Mouse (Mus musculus): Measurements from ENCODE around the gene Nptx1. TPM values are rescaled to one million over a fixed set of nuclear protein-coding genes. Genes with fewer than 3 reads are reported as not detected.

The Nptx1 gene
- total RNA-seq, 2 experiments from 2014 or later: not detected

GRCm38 (mm10) chr11:119499297-119499696 lies 48.3 kb downstream of the Nptx1 start:
- no peak for ATAC-seq (ENCODE audit: poor library complexity, severe bottlenecking)

GRCm38 (mm10) chr11:119497451-119497850 lies 50.1 kb downstream of the Nptx1 start:
- no peak for ATAC-seq (ENCODE audit: poor library complexity, severe bottlenecking)

- no peak for ATAC-seq (ENCODE audit: poor library complexity, severe bottlenecking)
Observed at GRCm38 (mm10) chr11:119496147-119496546, 51.4 kb downstream of the Nptx1 start.

GRCm38 (mm10) chr11:119493516-119493915 lies 54.0 kb downstream of the Nptx1 start:
- ATAC-seq (ENCODE audit: poor library complexity, severe bottlenecking): no peak

GRCm38 (mm10) chr11:119492830-119493229 lies 54.7 kb downstream of the Nptx1 start:
- no peak for ATAC-seq (ENCODE audit: poor library complexity, severe bottlenecking)

- ATAC-seq (ENCODE audit: poor library complexity, severe bottlenecking): no peak
Observed at GRCm38 (mm10) chr11:119491690-119492087, 55.9 kb downstream of the Nptx1 start.

- peak; percentile 98 for ATAC-seq (ENCODE audit: poor library complexity, severe bottlenecking)
Observed at GRCm38 (mm10) chr11:119490861-119491689, 56.5 kb downstream of the Nptx1 start, which contains the start of gene Endov. Endov (plus strand) TSS chr11:119491347.

Other genes starting within 250 kb of the Nptx1 start
- gene Eif4a3, start 247.7 kb downstream of the Nptx1 start, total RNA-seq (2015): 181 and 188 TPM in 2 replicates
- gene Eif4a3, start 247.7 kb downstream of the Nptx1 start, total RNA-seq (2017): 147 TPM in 2 replicates
- not detected in 2 replicates for gene Card14, start 240.0 kb downstream of the Nptx1 start, total RNA-seq (2015)
- gene Card14, start 240.0 kb downstream of the Nptx1 start, total RNA-seq (2017): 0.04 TPM in 1 of 2 replicates, not detected in the other
- gene Sgsh, start 192.2 kb downstream of the Nptx1 start, total RNA-seq (2015): 12.9 and 15.0 TPM in 2 replicates
- gene Sgsh, start 192.2 kb downstream of the Nptx1 start, total RNA-seq (2017): 12.9 and 15.8 TPM in 2 replicates
- 4.8 and 6.0 TPM in 2 replicates for gene Slc26a11, start 192.2 kb downstream of the Nptx1 start, total RNA-seq (2015)
- gene Slc26a11, start 192.2 kb downstream of the Nptx1 start, total RNA-seq (2017): 1.2 and 3.4 TPM in 2 replicates
- 108 and 121 TPM in 2 replicates for gene Rnf213, start 154.7 kb downstream of the Nptx1 start, total RNA-seq (2015)
- gene Rnf213, start 154.7 kb downstream of the Nptx1 start, total RNA-seq (2017): 70.7 and 84.8 TPM in 2 replicates
- gene Endov, start 56.4 kb downstream of the Nptx1 start, total RNA-seq (2015): 4.5 and 4.7 TPM in 2 replicates
- gene Endov, start 56.4 kb downstream of the Nptx1 start, total RNA-seq (2017): 5.3 and 5.6 TPM in 2 replicates
- gene Rptor, start 55.2 kb upstream of the Nptx1 start, total RNA-seq (2015): 9.6 and 11.8 TPM in 2 replicates
- 7.1 and 17.9 TPM in 2 replicates for gene Rptor, start 55.2 kb upstream of the Nptx1 start, total RNA-seq (2017)

Data from megakaryocyte, adult 5-6 weeks (primary cell).